Mouse (Mus musculus) stomach, postnatal 0 days (tissue): Measurements from ENCODE around the gene Mad2l2. TPM values are rescaled to one million over a fixed set of nuclear protein-coding genes. Genes with fewer than 3 reads are reported as not detected.

ENCODE experiments used
- ATAC-seq: fragments of 200-750 bp; cut with Nextera tagmentation; 2 replicates; pipeline ENCODE4 v1.8.0; 2017; ENCODE audit not compliant: low FRiP score, low TSS enrichment
- DNase-seq: peaks from one replicate; pipeline ENCODE4 v3.0.0-alpha.2; 2016; ENCODE audit warnings: low spot score
- H3K27ac ChIP-seq: fragments of 300-500 bp; sonication (generic); replicated peaks from 2 replicates; pipeline ENCODE4 v1.5.1; 2014; ENCODE audit warnings: mild to moderate bottlenecking, control low read depth
- H3K27me3 ChIP-seq: fragments of 300-500 bp; sonication (generic); 2 replicates; pipeline ENCODE4 v1.6.1; 2014; ENCODE audit warnings: low read length; ENCODE audit not compliant: control insufficient read depth, insufficient read depth
- H3K36me3 ChIP-seq: fragments of 300-500 bp; sonication (generic); 2 replicates; pipeline ENCODE4 v1.6.1; 2014; ENCODE audit warnings: low read length, mixed read lengths; ENCODE audit not compliant: control insufficient read depth, insufficient read depth
- H3K4me1 ChIP-seq: fragments of 300-500 bp; sonication (generic); replicated peaks from 2 replicates; pipeline ENCODE4 v1.6.1; 2014; ENCODE audit warnings: antibody characterized with exemption; ENCODE audit not compliant: control insufficient read depth, insufficient read depth
- H3K4me2 ChIP-seq: fragments of 300-500 bp; sonication (generic); replicated peaks from 2 replicates; pipeline ENCODE4 v1.6.1; 2014; ENCODE audit warnings: low read depth, mild to moderate bottlenecking, control low read depth, moderate library complexity
- H3K4me3 ChIP-seq: fragments of 300-500 bp; sonication (generic); 2 replicates; pipeline ENCODE4 v1.5.1; 2014; ENCODE audit warnings: low read depth, low read length, control low read depth
- H3K9ac ChIP-seq: fragments of 300-500 bp; sonication (generic); 2 replicates; pipeline ENCODE4 v1.6.1; 2014; ENCODE audit warnings: mild to moderate bottlenecking, low read length, control low read depth, mixed read lengths
- H3K9me3 ChIP-seq: fragments of 300-500 bp; sonication (generic); 2 replicates; pipeline ENCODE4 v1.6.1; 2016; ENCODE audit warnings: low read length; ENCODE audit not compliant: control insufficient read depth
- CTCF ChIP-seq: IDR thresholded peaks from 2 replicates; pipeline ENCODE4 v1.5.1; 2016; ENCODE audit warnings: antibody characterized with exemption, low read depth, mild to moderate bottlenecking, moderate library complexity
- EP300 ChIP-seq: optimal IDR thresholded peaks from 2 replicates; pipeline ENCODE3; 2016; ENCODE audit warnings: antibody characterized with exemption
- WGBS: fragments of 180-500 bp; shearing (Covaris S2); extraction: QIAGEN DNeasy Blood & Tissue Kit; methylation state at CpG from one replicate; pipeline ENCODE4 v1.1.7; 2014; 5-methylcytosine and 5-hydroxymethylcytosine counted together
- polyA plus RNA-seq: library from polyadenylated mRNA; unstranded; fragments of >200 nt; fragmentation: Nextera tagmentation; extraction: Ambion mirVana; gene quantifications from 2 replicates; pipeline ENCODE4 v1.2.1, GENCODE M21; 2015

Gene Mad2l2
- polyA plus RNA-seq, 1 experiment from 2014 or later = 25.0 TPM

DNA sequence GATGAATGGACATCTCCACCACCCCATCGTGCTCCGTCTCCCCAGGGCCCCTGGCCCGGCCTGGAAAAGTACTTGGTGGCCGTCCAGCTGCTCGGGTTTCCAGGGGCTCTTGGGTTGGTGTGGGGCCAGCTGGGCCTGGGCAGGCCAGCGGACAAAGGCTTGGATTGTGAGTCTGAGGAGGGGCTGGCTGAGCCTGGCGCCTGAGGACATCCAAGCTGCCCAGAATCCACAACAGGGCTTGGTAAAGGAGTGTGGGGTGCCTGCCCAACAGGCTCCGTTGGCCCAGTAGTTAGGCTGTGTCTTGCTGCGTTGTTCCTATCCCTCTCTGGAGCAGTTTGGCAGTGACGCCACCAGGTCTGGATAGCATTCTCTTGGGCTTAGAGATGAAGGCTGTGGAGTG is 36.2 kb downstream of the Mad2l2 start:
- DNase-seq (no peak), ATAC-seq (no peak)
- no peaks in the 10 kb centered on the region for H3K9me3 ChIP-seq
- TF ChIP-seq EP300 (no peak), CTCF (no peak)
- H3K36me3 ChIP-seq = no peaks in the 10 kb centered on the region
- peaks cover 25% of the 10 kb centered on the region for H3K27me3 ChIP-seq
- WGBS = 8% methylated on average over 10 of the region's 10 CpGs
- H3K9ac ChIP-seq = no peak overlapping the region
- H3K4me2 ChIP-seq = no peak overlapping the region
- H3K4me1 ChIP-seq = no peaks in the 10 kb centered on the region
- H3K27ac ChIP-seq = no peak overlapping the region
- no peak overlapping the region for H3K4me3 ChIP-seq

DNA sequence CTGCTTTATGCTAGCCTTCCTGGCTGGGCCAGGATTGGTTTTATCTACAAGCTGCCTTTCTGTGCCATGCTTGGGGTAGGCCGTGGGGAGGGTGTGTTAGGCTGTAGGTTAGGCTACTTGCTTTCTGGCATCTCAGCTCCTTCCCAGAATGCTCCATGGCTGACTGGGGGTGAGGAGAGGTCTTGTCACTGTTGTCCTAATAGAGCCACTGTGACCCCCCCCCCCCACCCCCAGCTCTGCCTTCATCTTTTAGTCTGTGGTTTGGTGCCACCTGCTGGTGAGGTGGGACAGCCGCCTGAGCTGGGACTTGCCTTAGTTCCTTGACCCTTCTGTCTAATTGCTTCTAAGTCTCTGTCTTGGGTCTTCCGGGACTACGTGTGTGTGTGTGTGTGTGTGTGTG is 36.8 kb downstream of the Mad2l2 start:
- 32% methylated on average over 3 of the region's 4 CpGs for WGBS
- 0 out of 2 replicates have a peak, but pooled peaks have one; percentile 27 for ATAC-seq
- H3K4me1 ChIP-seq = no peaks in the 10 kb centered on the region
- no peak overlapping the region for H3K4me3 ChIP-seq
- H3K9ac ChIP-seq = no peak overlapping the region
- DNase-seq = peak; percentile 68
- TF ChIP-seq EP300 (no peak), CTCF (peak; percentile 73)
- H3K9me3 ChIP-seq = no peaks in the 10 kb centered on the region
- peaks cover 24% of the 10 kb centered on the region for H3K27me3 ChIP-seq
- H3K27ac ChIP-seq = no peak overlapping the region
- H3K36me3 ChIP-seq = no peaks in the 10 kb centered on the region
- no peak overlapping the region for H3K4me2 ChIP-seq

DNA sequence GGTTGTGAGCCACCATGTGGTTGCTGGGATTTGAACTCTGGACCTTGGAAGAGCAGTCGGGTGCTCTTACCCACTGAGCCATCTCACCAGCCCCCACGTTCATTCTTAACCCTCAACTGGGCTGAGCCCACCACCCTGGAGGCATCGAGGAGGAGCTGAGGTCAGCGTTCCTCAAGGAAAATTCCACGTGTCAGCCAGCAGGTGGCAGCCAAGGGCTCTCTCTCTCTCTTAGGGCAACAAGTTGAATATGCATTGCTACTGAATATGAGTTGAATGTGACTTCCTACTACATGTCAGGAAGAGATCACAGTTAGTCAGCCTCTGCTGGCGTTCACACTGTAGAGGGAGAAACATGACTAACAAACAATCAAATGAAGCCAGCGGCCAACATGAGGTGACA is 38.1 kb downstream of the Mad2l2 start:
- Histone ChIP-seq H3K27me3 (peaks cover 27% of the 10 kb centered on the region), H3K36me3 (no peaks in the 10 kb centered on the region), H3K27ac (no peak overlapping the region), H3K9me3 (no peaks in the 10 kb centered on the region), H3K4me2 (no peak overlapping the region), H3K9ac (no peak overlapping the region), H3K4me1 (no peaks in the 10 kb centered on the region), H3K4me3 (no peak overlapping the region)
- 24% methylated on average over 7 of the region's 7 CpGs for WGBS
- DNase-seq (peak; percentile 71), ATAC-seq (no peak)
- TF ChIP-seq EP300 (no peak), CTCF (peak; percentile 85)

DNA sequence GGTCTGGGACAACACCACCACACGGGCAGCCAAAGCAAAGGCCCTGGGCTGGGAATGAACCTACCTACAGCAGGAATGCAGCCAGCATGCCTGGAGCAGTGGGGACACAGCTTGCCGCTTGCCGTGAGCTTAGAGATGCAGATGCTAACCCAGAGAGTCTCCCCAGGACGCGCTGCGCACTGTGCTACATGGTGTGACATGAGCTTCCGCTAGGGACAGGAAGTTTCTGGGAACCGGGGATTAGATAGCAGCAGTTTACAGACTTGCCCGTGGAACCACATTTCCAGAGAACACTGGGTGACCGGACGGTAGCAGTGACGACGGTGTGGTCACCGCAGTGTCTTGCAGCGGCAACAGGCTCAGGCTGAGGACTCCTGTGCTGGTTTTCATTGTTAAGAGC is 39.4 kb downstream of the Mad2l2 start:
- DNase-seq = no peak
- Histone ChIP-seq H3K9me3 (no peaks in the 10 kb centered on the region), H3K9ac (no peak overlapping the region), H3K4me3 (no peak overlapping the region), H3K36me3 (no peaks in the 10 kb centered on the region), H3K27me3 (peaks cover 29% of the 10 kb centered on the region), H3K27ac (no peak overlapping the region), H3K4me1 (no peaks in the 10 kb centered on the region), H3K4me2 (no peak overlapping the region)
- 22% methylated on average over 15 of the region's 15 CpGs for WGBS
- ATAC-seq = no peak
- TF ChIP-seq CTCF = no peak
- TF ChIP-seq EP300 = no peak

DNA sequence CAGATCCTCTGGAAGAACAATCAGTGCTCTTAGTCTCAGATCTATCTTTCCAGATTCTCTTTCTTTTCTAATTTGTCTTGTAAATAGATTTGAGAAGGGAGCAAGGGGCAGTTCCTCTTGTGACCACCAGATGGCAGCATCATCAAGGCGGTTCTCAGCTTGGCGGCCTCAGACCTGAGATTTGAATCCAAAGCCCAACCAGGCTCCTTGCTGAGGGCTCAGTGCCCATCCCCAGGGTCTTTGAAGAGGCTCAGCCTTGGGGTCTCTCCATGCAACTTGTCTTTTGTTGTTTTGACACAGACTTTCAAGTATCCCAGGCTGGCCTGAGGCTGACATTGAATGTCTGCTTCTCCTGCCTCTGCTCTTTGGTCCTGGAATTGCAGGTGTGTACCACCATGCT is 40.7 kb downstream of the Mad2l2 start:
- H3K27ac ChIP-seq = no peak overlapping the region
- DNase-seq = no peak
- no peak overlapping the region for H3K4me2 ChIP-seq
- ATAC-seq = no peak
- H3K9ac ChIP-seq = no peak overlapping the region
- 9% methylated on average over 2 of the region's 2 CpGs for WGBS
- no peaks in the 10 kb centered on the region for H3K4me1 ChIP-seq
- peaks cover 19% of the 10 kb centered on the region; the same call in 1 of the 2 replicates for H3K27me3 ChIP-seq
- peak; percentile 96 for TF ChIP-seq CTCF
- no peak for TF ChIP-seq EP300
- no peaks in the 10 kb centered on the region for H3K36me3 ChIP-seq
- H3K4me3 ChIP-seq = no peak overlapping the region
- no peaks in the 10 kb centered on the region for H3K9me3 ChIP-seq

DNA sequence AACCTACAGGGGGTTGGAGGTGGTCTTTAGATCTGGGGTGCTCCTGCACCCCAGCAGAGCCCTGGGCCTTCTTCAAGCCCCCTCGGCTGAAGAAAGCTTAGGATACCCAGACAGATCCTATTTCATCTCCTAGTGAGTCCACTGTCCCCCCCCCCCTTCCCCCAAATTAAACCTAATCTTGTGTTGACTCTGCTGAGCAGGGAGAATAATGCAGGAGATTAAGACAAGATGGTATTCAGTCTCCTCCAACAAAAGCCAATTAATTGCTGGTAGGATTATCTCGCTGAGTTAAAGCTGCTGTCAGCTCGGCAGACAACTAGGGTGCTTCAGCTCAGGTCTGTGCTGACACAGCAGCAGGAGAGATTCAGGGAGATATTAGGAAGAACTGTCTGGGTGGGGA is 41.1 kb downstream of the Mad2l2 start:
- 38% methylated on average over 3 of the region's 3 CpGs for WGBS
- Histone ChIP-seq H3K9me3 (no peaks in the 10 kb centered on the region), H3K27me3 (peaks cover 15% of the 10 kb centered on the region; the same call in 1 of the 2 replicates), H3K36me3 (no peaks in the 10 kb centered on the region), H3K4me1 (no peaks in the 10 kb centered on the region), H3K4me3 (no peak overlapping the region), H3K9ac (no peak overlapping the region), H3K27ac (no peak overlapping the region), H3K4me2 (no peak overlapping the region)
- DNase-seq = no peak
- no peak for ATAC-seq
- TF ChIP-seq CTCF = no peak
- no peak for TF ChIP-seq EP300
